Mouse (Mus musculus): ENCODE measurements at regions not wholly inside any gene's neighbourhood (a gene's known extent, or its start where the extent isn't known, plus 50 kb on each side); places are given as distances from the start of the nearest gene placed in this dataset.
A peak's percentile ranks its signal among the peaks of the same experiment; 100 is the strongest.

GRCm38 (mm10) chr16:86159021-86159815 is 257.6 kb upstream of the Adamts5 start:
- DNase-seq (ENCODE audit: low spot score), result no peak

GRCm38 (mm10) chr16:86138171-86138570 is 236.5 kb upstream of the Adamts5 start:
- no peak for DNase-seq (ENCODE audit: low spot score)

- no peak for DNase-seq (ENCODE audit: low spot score)
These were observed 234.5 kb upstream of the Adamts5 start for GRCm38 (mm10) chr16:86136169-86136568.

- DNase-seq (ENCODE audit: low spot score), result no peak
These were observed 225.8 kb upstream of the Adamts5 start for GRCm38 (mm10) chr16:86127391-86127790.

- DNase-seq (ENCODE audit: low spot score), result no peak
These were observed 222.6 kb upstream of the Adamts5 start for GRCm38 (mm10) chr16:86124182-86124581.

GRCm38 (mm10) chr16:86122936-86123335 is 221.3 kb upstream of the Adamts5 start:
- DNase-seq (ENCODE audit: low spot score), result no peak

GRCm38 (mm10) chr16:86117959-86118358 is 216.3 kb upstream of the Adamts5 start:
- DNase-seq (ENCODE audit: low spot score), result no peak

GRCm38 (mm10) chr16:86115587-86116376 is 214.2 kb upstream of the Adamts5 start:
- DNase-seq (ENCODE audit: low spot score), result no peak

GRCm38 (mm10) chr16:86094461-86094860 is 192.8 kb upstream of the Adamts5 start:
- no peak for DNase-seq (ENCODE audit: low spot score)

GRCm38 (mm10) chr16:86090175-86090574 is 188.5 kb upstream of the Adamts5 start:
- no peak for DNase-seq (ENCODE audit: low spot score)

GRCm38 (mm10) chr16:86087421-86087820 is 185.8 kb upstream of the Adamts5 start:
- DNase-seq (ENCODE audit: low spot score), result no peak

- no peak for DNase-seq (ENCODE audit: low spot score)
These were observed 166.2 kb upstream of the Adamts5 start for GRCm38 (mm10) chr16:86067628-86068364.

- no peak for DNase-seq (ENCODE audit: low spot score)
These were observed 158.5 kb upstream of the Adamts5 start for GRCm38 (mm10) chr16:86060087-86060486.

- DNase-seq (ENCODE audit: low spot score), result no peak
These were observed 143.1 kb upstream of the Adamts5 start for GRCm38 (mm10) chr16:86044695-86045094.

GRCm38 (mm10) chr16:86034772-86035171 is 133.1 kb upstream of the Adamts5 start:
- DNase-seq (ENCODE audit: low spot score), result no peak

GRCm38 (mm10) chr16:86027700-86028099 is 126.1 kb upstream of the Adamts5 start:
- DNase-seq (ENCODE audit: low spot score), result no peak

GRCm38 (mm10) chr16:86015336-86015735 is 113.7 kb upstream of the Adamts5 start:
- no peak for DNase-seq (ENCODE audit: low spot score)

GRCm38 (mm10) chr16:86011051-86011450 is 109.4 kb upstream of the Adamts5 start:
- DNase-seq (ENCODE audit: low spot score), result no peak

- DNase-seq (ENCODE audit: low spot score), result no peak
These were observed 108.2 kb upstream of the Adamts5 start for GRCm38 (mm10) chr16:86009638-86010329.

- DNase-seq (ENCODE audit: low spot score), result no peak
These were observed 106.2 kb upstream of the Adamts5 start for GRCm38 (mm10) chr16:86007799-86008198.

GRCm38 (mm10) chr16:86000846-86001245 is 99.2 kb upstream of the Adamts5 start:
- DNase-seq (ENCODE audit: low spot score), result no peak

- DNase-seq (ENCODE audit: low spot score), result peak; percentile 55
These were observed 84.2 kb upstream of the Adamts5 start for GRCm38 (mm10) chr16:85985841-85986240.

Measured in retina, embryonic 14.5 days (tissue).